8 mouse cellular contexts compared by ENCODE assay signal in genomic region chr5:67846361-67847224, GRCm38 (mm10). TPM values are rescaled to one million over a fixed set of nuclear protein-coding genes. Genes with fewer than 3 reads are reported as not detected.
A peak's percentile ranks its signal among the peaks of the same experiment; 100 is the strongest.
DNase-seq lines count a peak whose midpoint lies in the region; ATAC-seq and TF ChIP-seq lines count a peak whose summit lies in the region.

No protein-coding gene starts in this region.

- dilution Hi-C loops in CH12.LX (cut with MboI; ENCODE audit: extremely low pct_ligation_motif_present, extremely low pct_unique_long_range_greater_than_20kb, low sequenced_read_pairs): no loop called here

- no peak for TF ChIP-seq EP300 in CH12.LX (IDR thresholded peaks at IDR 0.05; ENCODE audit: low read length)
- no peak for TF ChIP-seq EP300 in liver, postnatal 0 days (IDR thresholded peaks at IDR 0.05; ENCODE audit: low read depth)
- TF ChIP-seq EP300 in stomach, postnatal 0 days (optimal IDR thresholded peaks at IDR 0.05): no peak

- TF ChIP-seq RAD21 in CH12.LX (IDR thresholded peaks at IDR 0.05; ENCODE audit: low read depth, low read length): peak; percentile 6

- DNase-seq in CH12.LX (ENCODE audit: extremely low read depth): peak; percentile 70
- peak; percentile 77 for DNase-seq in brain, adult 2 months (ENCODE audit: low read depth, low spot score)
- peak; percentile 38 for DNase-seq in kidney, postnatal 14 days
- peak; percentile 68 for DNase-seq in liver, postnatal 0 days
- peak; percentile 58 for DNase-seq in stomach, postnatal 0 days (ENCODE audit: low spot score)

- no peak for ATAC-seq in heart, embryonic 15.5 days (replicated peaks; ENCODE audit: insufficient number of reproducible peaks, insufficient read depth, low FRiP score, low read depth)
- ATAC-seq in liver, postnatal 0 days: peak; percentile 2
- ATAC-seq in neural tube, embryonic 12.5 days (ENCODE audit: low FRiP score, low read depth): peak; percentile 62
- no peak; the same call in 1 of the 2 replicates for ATAC-seq in stomach, postnatal 0 days (ENCODE audit: low FRiP score, low TSS enrichment)

- no peaks in the 10 kb centered on the region for H3K27me3 ChIP-seq in CH12.LX (replicated peaks)
- H3K27me3 ChIP-seq in erythroblast, embryonic 14.5 days (ENCODE audit: control insufficient read depth): no peaks in the 10 kb centered on the region; the same call in 1 of the 2 replicates
- no peaks in the 10 kb centered on the region for H3K27me3 ChIP-seq in heart, embryonic 15.5 days
- H3K27me3 ChIP-seq in liver, postnatal 0 days (ENCODE audit: insufficient read depth, low read length): peaks cover 9% of the 10 kb centered on the region; the same call in 1 of the 2 replicates
- no peaks in the 10 kb centered on the region for H3K27me3 ChIP-seq in neural tube, embryonic 12.5 days (replicated peaks)
- no peaks in the 10 kb centered on the region for H3K27me3 ChIP-seq in stomach, postnatal 0 days (ENCODE audit: control insufficient read depth, insufficient read depth, low read length)

- in situ Hi-C loops in CH12.LX (cut with MboI; ENCODE audit: low pct_ligation_motif_present, low pct_unique_long_range_greater_than_20kb, low sequenced_read_pairs): no loop called here

- peak overlapping the region; percentile 61 to 98 (median 86) for H3K4me3 ChIP-seq in CH12.LX (replicated peaks in 1 of 3; ENCODE audit: low read depth in 2 of 3, low read length in 2 of 3, poor library complexity in 1 of 3)
- H3K4me3 ChIP-seq in erythroblast, embryonic 14.5 days (replicated peaks): peak overlapping the region; percentile 89
- H3K4me3 ChIP-seq in heart, embryonic 15.5 days: peak overlapping the region; percentile 91
- peak overlapping the region; percentile 90 for H3K4me3 ChIP-seq in liver, postnatal 0 days (ENCODE audit: low read depth, low read length)
- peak overlapping the region; percentile 87 for H3K4me3 ChIP-seq in neural tube, embryonic 12.5 days
- peak overlapping the region; percentile 75 for H3K4me3 ChIP-seq in stomach, postnatal 0 days (ENCODE audit: low read depth, low read length)

- no peaks in the 10 kb centered on the region for H3K9me3 ChIP-seq in CH12.LX (replicated peaks; ENCODE audit: low read length)
- no peaks in the 10 kb centered on the region for H3K9me3 ChIP-seq in erythroblast, embryonic 14.5 days (ENCODE audit: control insufficient read depth, low read length)
- no peaks in the 10 kb centered on the region for H3K9me3 ChIP-seq in heart, embryonic 15.5 days (replicated peaks)
- no peaks in the 10 kb centered on the region for H3K9me3 ChIP-seq in liver, postnatal 0 days (ENCODE audit: low read length)
- H3K9me3 ChIP-seq in neural tube, embryonic 12.5 days: no peaks in the 10 kb centered on the region
- H3K9me3 ChIP-seq in stomach, postnatal 0 days (ENCODE audit: control insufficient read depth, low read length): no peaks in the 10 kb centered on the region

- H3K4me2 ChIP-seq in CH12.LX (ENCODE audit: insufficient read depth, low read depth, poor library complexity, severe bottlenecking): peak overlapping the region; percentile 62
- H3K4me2 ChIP-seq in heart, embryonic 15.5 days: peak overlapping the region; percentile 89
- H3K4me2 ChIP-seq in liver, postnatal 0 days (ENCODE audit: low read depth, low read length): peak overlapping the region; percentile 91
- peak overlapping the region; percentile 72 for H3K4me2 ChIP-seq in neural tube, embryonic 12.5 days (replicated peaks)
- H3K4me2 ChIP-seq in stomach, postnatal 0 days (replicated peaks; ENCODE audit: low read depth): peak overlapping the region; percentile 95

- TF ChIP-seq POLR2A in CH12.LX (IDR thresholded peaks at IDR 0.05; ENCODE audit: low read depth, low read length): no peak

- peak overlapping the region; percentile 17 for H3K27ac ChIP-seq in CH12.LX (ENCODE audit: insufficient read depth, low read depth)
- peak overlapping the region; percentile 67 for H3K27ac ChIP-seq in heart, embryonic 15.5 days
- H3K27ac ChIP-seq in liver, postnatal 0 days (ENCODE audit: low read depth): peak overlapping the region; percentile 84
- H3K27ac ChIP-seq in neural tube, embryonic 12.5 days: peak overlapping the region; percentile 70
- peak overlapping the region; percentile 79 for H3K27ac ChIP-seq in stomach, postnatal 0 days (replicated peaks)

- peak overlapping the region; percentile 71 for H3K9ac ChIP-seq in CH12.LX (ENCODE audit: insufficient read depth, low read depth)
- H3K9ac ChIP-seq in heart, embryonic 15.5 days: peak overlapping the region; percentile 76
- peak overlapping the region; percentile 86 for H3K9ac ChIP-seq in liver, postnatal 0 days (replicated peaks)
- peak overlapping the region; percentile 85 for H3K9ac ChIP-seq in neural tube, embryonic 12.5 days
- peak overlapping the region; percentile 70 for H3K9ac ChIP-seq in stomach, postnatal 0 days (ENCODE audit: low read length)

- H3K36me3 ChIP-seq in CH12.LX (replicated peaks in 1 of 2; ENCODE audit: control insufficient read depth in 1 of 2, insufficient read depth in 1 of 2, low read length in 1 of 2): peaks cover 0 to 9% of the 10 kb centered on the region in 2 experiments
- peaks cover 16% of the 10 kb centered on the region for H3K36me3 ChIP-seq in erythroblast, embryonic 14.5 days (ENCODE audit: control insufficient read depth)
- no peaks in the 10 kb centered on the region for H3K36me3 ChIP-seq in heart, embryonic 15.5 days
- no peaks in the 10 kb centered on the region; the same call in 1 of the 2 replicates for H3K36me3 ChIP-seq in liver, postnatal 0 days (replicated peaks; ENCODE audit: insufficient read depth, low read length)
- no peaks in the 10 kb centered on the region for H3K36me3 ChIP-seq in neural tube, embryonic 12.5 days
- H3K36me3 ChIP-seq in stomach, postnatal 0 days (ENCODE audit: control insufficient read depth, insufficient read depth, low read length): no peaks in the 10 kb centered on the region

- WGBS in heart, embryonic 15.5 days: under 1% methylated on average over 39 of the region's 39 CpGs
- WGBS in liver, postnatal 0 days (ENCODE audit: insufficient replicate concordance): 1% methylated on average over 36 of the region's 39 CpGs
- WGBS in neural tube, embryonic 12.5 days: under 1% methylated on average over 39 of the region's 39 CpGs
- under 1% methylated on average over 38 of the region's 39 CpGs for WGBS in stomach, postnatal 0 days

- peak in 1 of 2 experiments; percentile 40; a peak in 2 of 4 replicates for TF ChIP-seq CTCF in CH12.LX (conservative IDR thresholded peaks at IDR 0.05 in 1 of 2, IDR thresholded peaks at IDR 0.05 in 1 of 2; ENCODE audit: low read depth in 2 of 2, low read length in 2 of 2)
- TF ChIP-seq CTCF in liver, postnatal 0 days (IDR thresholded peaks at IDR 0.05; ENCODE audit: low read depth): peak; percentile 53
- peak; percentile 49 for TF ChIP-seq CTCF in stomach, postnatal 0 days (IDR thresholded peaks at IDR 0.05; ENCODE audit: low read depth)

- H3K79me2 ChIP-seq in CH12.LX (replicated peaks; ENCODE audit: control insufficient read depth, extremely low read depth, insufficient read depth, poor library complexity, severe bottlenecking): no peaks in the 10 kb centered on the region; the same call in none of the 2 replicates

- H3K4me1 ChIP-seq in CH12.LX (ENCODE audit: control insufficient read depth in 1 of 2, insufficient read depth in 2 of 2): peaks cover 2 to 16% of the 10 kb centered on the region in 2 experiments; a peak in 3 of 4 replicates
- H3K4me1 ChIP-seq in erythroblast, embryonic 14.5 days (ENCODE audit: control insufficient read depth): peaks cover 74% of the 10 kb centered on the region
- H3K4me1 ChIP-seq in heart, embryonic 15.5 days (replicated peaks): peaks cover 17% of the 10 kb centered on the region
- H3K4me1 ChIP-seq in liver, postnatal 0 days (ENCODE audit: insufficient read depth): peaks cover 28% of the 10 kb centered on the region
- H3K4me1 ChIP-seq in neural tube, embryonic 12.5 days: peaks cover 44% of the 10 kb centered on the region
- no peaks in the 10 kb centered on the region for H3K4me1 ChIP-seq in stomach, postnatal 0 days (replicated peaks; ENCODE audit: control insufficient read depth, insufficient read depth)

TF ChIP-seq in CH12.LX, 34 proteins besides CTCF, POLR2A, EP300 and RAD21 (continues in another document):
- no peak for TF ChIP-seq CHD2 (IDR thresholded peaks at IDR 0.05; ENCODE audit: low read length)
- 0 out of 2 replicates have a peak, but pooled peaks have one; percentile 12 for TF ChIP-seq TBP (conservative IDR thresholded peaks at IDR 0.05; ENCODE audit: low read depth, low read length)
- TF ChIP-seq UBTF (IDR thresholded peaks at IDR 0.05; ENCODE audit: low read depth, low read length): 0 out of 2 replicates have a peak, but pooled peaks have one; percentile 58
- TF ChIP-seq ELF1 (IDR thresholded peaks at IDR 0.05; ENCODE audit: low read depth, low read length): peak; percentile 47
- peak; percentile 67 for TF ChIP-seq MAX (IDR thresholded peaks at IDR 0.05; ENCODE audit: low read length)
- peak; percentile 35; the same call in 1 of the 2 replicates for TF ChIP-seq MEF2A (IDR thresholded peaks at IDR 0.05; ENCODE audit: borderline replicate concordance, low read depth, low read length)
- TF ChIP-seq IRF4 (IDR thresholded peaks at IDR 0.05; ENCODE audit: low read depth, low read length): peak; percentile 73; the same call in 1 of the 2 replicates
- TF ChIP-seq MXI1 (IDR thresholded peaks at IDR 0.05; ENCODE audit: low read depth, low read length): peak; percentile 83; the same call in 1 of the 2 replicates
- TF ChIP-seq JUND (conservative IDR thresholded peaks at IDR 0.05; ENCODE audit: low read depth, low read length): no peak
- TF ChIP-seq SMC3 (IDR thresholded peaks at IDR 0.05; ENCODE audit: low read depth, low read length): no peak
- TF ChIP-seq ZKSCAN1 (IDR thresholded peaks at IDR 0.05; ENCODE audit: borderline replicate concordance, low read depth, low read length): no peak
- TF ChIP-seq NELFE (IDR thresholded peaks at IDR 0.05; ENCODE audit: low read depth, low read length): no peak
- TF ChIP-seq BHLHE40 (IDR thresholded peaks at IDR 0.05; ENCODE audit: low read depth, low read length): 0 out of 2 replicates have a peak, but pooled peaks have one; percentile 39
- no peak for TF ChIP-seq ZC3H11A (IDR thresholded peaks at IDR 0.05; ENCODE audit: low read depth, low read length)
- TF ChIP-seq ETS1 (conservative IDR thresholded peaks at IDR 0.05; ENCODE audit: low read depth, low read length): peak; percentile 40
- TF ChIP-seq GABPA (IDR thresholded peaks at IDR 0.05; ENCODE audit: insufficient replicate concordance, low read depth, low read length): no peak

RNA-seq across cellular contexts. Expression of gene Atp8a1, which starts 0.6 kb away (rescaled TPM):
- total RNA-seq in CH12.LX (2012; rRNA removed) (8.4 and 11.2 TPM in 2 replicates), CH12.LX (2014; rRNA removed) (5.0 and 5.5 TPM in 2 replicates)
- 4.4 and 4.8 TPM in 2 replicates for polyA plus RNA-seq in CH12.LX (2012; ENCODE audit: insufficient read length, low read depth)
- polyA plus RNA-seq in erythroblast, embryonic 14.5 days (2012): 0.51 and 0.68 TPM in 2 replicates
- 6.2 and 11.9 TPM in 2 replicates for polyA plus RNA-seq in heart, embryonic 15.5 days (2015; fragmentation: Nextera tagmentation; extraction: Ambion mirVana)
- polyA plus RNA-seq in liver, postnatal 0 days (2015; fragmentation: Nextera tagmentation; extraction: Ambion mirVana): 17.1 and 18.5 TPM in 2 replicates
- 34.7 and 35.7 TPM in 2 replicates for polyA plus RNA-seq in neural tube, embryonic 12.5 days (2016; fragmentation: Nextera tagmentation; extraction: Ambion mirVana)
- 3.3 and 4.2 TPM in 2 replicates for polyA plus RNA-seq in stomach, postnatal 0 days (2015; fragmentation: Nextera tagmentation; extraction: Ambion mirVana)

Comparison
In these comparisons a context has a peak if more than half of its experiments do, and no peak if none do; other contexts are left out.
1. H3K27ac ChIP-seq: peak in every context shown above with its lines; median percentile 84 in liver, postnatal 0 days; 79 in stomach, postnatal 0 days; 70 in neural tube, embryonic 12.5 days; 67 in heart, embryonic 15.5 days; 17 in CH12.LX.
2. ATAC-seq: peak in liver, postnatal 0 days (single experiment) and neural tube, embryonic 12.5 days (single experiment); none in heart, embryonic 15.5 days (single experiment) and stomach, postnatal 0 days (single experiment).
3. Peak in every context shown above with its lines, with median percentiles within 50 percentile points of each other: DNase-seq, H3K4me2 ChIP-seq, H3K4me3 ChIP-seq and H3K9ac ChIP-seq.